Mouse (Mus musculus) thymus, adult 18-20 months (tissue): ENCODE measurements around the gene Helb.

Experiments used
- DNase-seq, 2 experiments: peaks; one replicate each; pipeline ENCODE4 v3.0.0; 2022; ENCODE audit warnings: mixed read lengths in 2 of 2

The Helb gene

DNA sequence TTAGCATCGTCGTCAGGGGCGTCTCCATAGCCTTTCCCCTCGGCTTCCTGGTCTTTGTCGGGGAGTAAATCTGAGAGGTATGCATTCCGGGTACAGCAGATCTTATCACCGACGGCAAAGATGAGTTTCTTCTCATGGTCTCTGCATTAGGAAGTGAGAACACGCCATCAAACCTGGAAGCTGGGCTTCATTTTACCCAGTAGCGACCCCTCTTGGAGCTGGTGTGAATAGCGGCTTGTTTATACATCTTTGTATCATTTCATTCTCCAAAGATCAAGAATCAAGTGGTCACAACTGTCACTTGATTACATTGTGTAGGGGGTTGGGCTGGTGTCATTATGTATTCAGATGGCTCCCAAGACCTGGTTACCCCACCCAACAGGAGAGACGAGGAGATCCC, 20.2 kb downstream of the Helb start:
- no peak for DNase-seq

- DNase-seq: no peak
Observed at GRCm38 (mm10) chr10:120077850-120078249, 34.9 kb downstream of the Helb start.

DNA sequence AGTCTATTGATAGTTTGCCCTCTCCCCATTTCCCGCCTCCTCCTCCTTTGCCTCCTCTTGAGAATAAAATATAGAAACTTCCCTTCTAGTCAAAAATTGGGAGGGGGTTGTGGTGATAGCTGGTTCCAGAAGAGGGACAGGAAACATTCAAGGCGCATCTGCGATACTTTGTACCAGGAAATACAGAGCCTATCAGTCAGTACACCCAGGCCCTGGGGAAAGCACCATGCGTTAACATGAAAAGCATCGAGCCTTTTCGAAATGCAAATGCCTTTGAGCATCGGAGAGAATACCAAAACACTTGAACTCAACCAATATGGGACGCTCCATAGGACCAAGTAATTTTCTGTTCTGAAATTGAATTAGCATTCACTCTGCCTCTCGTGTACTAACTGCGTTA, 46.5 kb downstream of the Helb start:
- no peak for DNase-seq

- DNase-seq: peak in 1 of 2 experiments; percentile 9
Observed at GRCm38 (mm10) chr10:120064424-120064823, 48.4 kb downstream of the Helb start.

GRCm38 (mm10) chr10:120061238-120062130, 51.3 kb downstream of the Helb start:
- no peak for DNase-seq

DNA sequence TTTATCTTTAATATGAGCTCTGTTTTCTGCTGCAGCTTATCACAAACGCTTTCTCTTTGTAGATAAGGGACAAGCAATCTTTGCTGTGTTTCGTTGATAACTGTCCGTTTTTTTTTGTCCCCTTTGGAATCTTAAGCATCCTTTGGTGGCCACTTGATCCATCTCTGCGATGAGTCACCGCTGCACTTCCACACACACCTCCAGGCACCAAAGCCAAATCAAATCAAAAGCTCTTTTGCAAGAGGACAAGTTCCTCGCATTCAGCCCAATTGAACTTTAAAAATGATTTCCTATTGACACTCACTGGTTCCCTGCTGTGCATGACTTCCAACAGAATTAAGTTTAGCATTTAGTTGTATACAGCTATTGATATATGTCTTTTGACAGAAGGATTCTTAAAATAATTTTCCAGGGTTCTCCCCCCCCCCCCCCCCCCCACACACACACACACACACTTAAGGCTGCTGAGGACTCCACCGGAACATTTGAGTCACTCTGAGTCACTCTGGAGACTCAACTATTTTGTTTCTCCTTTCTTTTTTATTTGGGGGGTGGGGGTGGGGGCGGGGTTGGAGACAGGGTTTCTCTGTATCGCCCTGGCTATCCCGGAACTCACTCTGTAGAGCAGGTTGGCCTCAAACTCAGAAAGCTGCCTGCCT, 52.1 kb downstream of the Helb start:
- DNase-seq: no peak

DNA sequence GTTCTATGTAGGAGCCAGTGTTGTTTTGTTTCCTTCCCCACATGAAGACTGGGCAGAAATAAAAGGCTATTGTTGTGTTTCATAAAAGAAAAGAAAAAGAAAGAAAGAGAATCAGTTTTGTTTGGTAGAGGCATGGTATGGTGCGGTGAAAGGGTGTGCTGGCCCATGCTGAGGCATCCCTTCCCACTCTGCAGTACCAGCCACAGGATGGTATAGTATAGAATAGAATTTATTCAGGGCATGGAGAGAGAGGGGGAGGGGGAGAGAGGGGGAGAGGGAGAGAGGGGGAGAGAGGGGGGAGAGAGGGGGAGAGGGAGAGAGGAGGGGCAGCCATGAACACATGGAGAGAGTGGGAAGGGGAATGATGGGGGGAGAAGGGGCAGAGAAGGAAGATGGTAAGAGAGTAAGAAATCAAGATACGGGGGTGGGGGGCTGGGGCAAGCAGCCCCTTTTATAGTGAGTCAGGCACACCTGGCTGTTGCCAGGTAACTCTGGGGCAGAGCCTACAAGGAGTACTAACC, 68.0 kb downstream of the Helb start:
- no peak for DNase-seq

GRCm38 (mm10) chr10:120044237-120044636, 68.5 kb downstream of the Helb start:
- DNase-seq: no peak

GRCm38 (mm10) chr10:120038194-120038593, 74.6 kb downstream of the Helb start:
- DNase-seq: no peak

- DNase-seq: no peak
Observed at GRCm38 (mm10) chr10:120035824-120036223, 77.0 kb downstream of the Helb start.

DNA sequence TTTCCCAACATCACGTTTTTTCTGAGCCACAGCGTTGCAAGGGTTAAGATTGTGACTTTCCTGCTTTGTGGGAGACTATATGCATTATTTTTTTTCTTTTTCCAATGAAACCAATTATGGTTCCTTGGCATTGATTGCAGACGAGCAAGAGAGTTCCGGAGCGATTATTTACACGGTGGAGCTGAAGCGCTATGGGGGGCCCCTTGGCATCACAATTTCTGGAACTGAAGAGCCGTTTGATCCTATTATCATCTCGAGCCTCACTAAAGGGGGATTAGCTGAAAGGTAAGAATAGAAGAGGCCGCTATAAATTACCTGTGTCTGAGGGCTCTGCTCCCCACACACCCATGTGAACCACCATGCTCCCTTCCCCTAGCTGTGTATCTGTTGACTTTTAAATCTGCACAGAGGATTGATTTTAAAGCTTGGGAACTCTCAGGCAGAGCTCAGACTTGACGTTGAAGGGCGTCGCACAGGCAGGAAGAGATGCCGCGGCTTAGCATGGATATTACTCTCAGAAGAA, 77.5 kb downstream of the Helb start:
- no peak for DNase-seq

GRCm38 (mm10) chr10:120033866-120034265, 78.9 kb downstream of the Helb start:
- DNase-seq: no peak
